Mouse (Mus musculus): ENCODE results near the gene S100a3. TPM values are rescaled to one million over a fixed set of nuclear protein-coding genes. Genes with fewer than 3 reads are reported as not detected.

The S100a3 gene
- polyA plus RNA-seq, 1 experiment from 2014 or later: 2.6 TPM

DNA sequence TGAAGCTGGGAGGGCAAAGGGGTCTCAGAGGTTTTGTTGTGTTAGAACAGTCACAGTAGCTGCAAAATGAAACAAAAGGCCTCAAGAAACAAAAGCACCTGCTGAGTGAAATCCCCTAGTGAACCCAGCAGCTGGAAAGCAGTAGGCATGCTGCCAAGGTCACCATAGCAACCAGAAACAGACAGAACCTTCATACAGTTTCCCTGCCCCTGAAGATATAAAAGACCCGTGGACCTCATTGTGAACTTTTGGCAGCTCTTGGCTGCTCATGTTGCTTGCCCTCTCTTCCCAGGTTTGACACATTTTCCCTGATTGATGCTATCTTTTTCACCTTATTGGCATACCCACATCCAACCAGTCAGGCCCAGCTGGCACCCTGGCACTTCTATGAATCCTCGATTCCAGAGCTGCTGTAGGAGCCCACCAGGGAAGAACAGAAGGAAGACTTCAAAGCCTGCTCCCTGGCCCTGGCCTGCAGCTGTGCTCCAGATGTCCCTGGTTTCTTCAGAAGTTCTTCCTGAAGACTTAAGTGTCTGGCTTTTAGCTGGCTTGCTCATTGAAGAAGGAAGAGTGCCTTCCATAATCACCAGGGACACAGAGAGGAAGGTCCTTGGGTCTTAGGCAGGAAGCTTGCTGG, 63.2 kb downstream of the S100a3 start:
- Histone ChIP-seq H3K36me3 (ENCODE audit: control insufficient read depth, insufficient read depth, low read length) (no peaks in the 10 kb centered on the region), H3K4me1 (ENCODE audit: control insufficient read depth, insufficient read depth, low read length) (peaks cover 22% of the 10 kb centered on the region), H3K4me2 (ENCODE audit: low read depth, low read length) (no peak overlapping the region), H3K27me3 (ENCODE audit: control insufficient read depth, insufficient read depth, low read length) (no peaks in the 10 kb centered on the region), H3K27ac (ENCODE audit: low read length) (peak overlapping the region; percentile 75), H3K9me3 (replicated peaks; ENCODE audit: control insufficient read depth, low read length) (no peaks in the 10 kb centered on the region), H3K9ac (ENCODE audit: low read length) (peak overlapping the region; percentile 25; the same call in 1 of the 2 replicates), H3K4me3 (replicated peaks; ENCODE audit: low read length) (no peak overlapping the region)
- ATAC-seq (ENCODE audit: insufficient read depth, low FRiP score): peak; percentile 23; the same call in 1 of the 2 replicates
- 12% methylated on average over 2 of the region's 2 CpGs for WGBS

DNA sequence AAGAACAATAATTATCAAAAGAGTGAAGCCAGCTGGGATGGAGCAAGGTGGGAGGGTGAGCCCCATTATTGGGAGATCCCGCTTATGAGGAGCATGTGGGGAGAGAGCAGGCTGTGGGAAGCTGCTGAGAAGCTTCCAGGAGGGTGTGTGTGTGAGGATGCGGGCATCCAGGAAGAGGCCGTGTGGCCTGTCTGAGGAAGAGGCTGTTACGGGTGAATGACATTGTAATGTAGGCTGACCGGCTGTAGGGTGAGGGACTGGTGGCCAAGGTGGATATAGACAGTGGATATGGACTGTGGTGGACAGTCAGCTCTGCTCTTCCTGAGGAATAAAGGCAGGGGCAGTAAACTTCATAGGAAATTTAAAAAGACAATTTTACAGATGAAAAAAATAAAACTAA, 65.1 kb downstream of the S100a3 start:
- Histone ChIP-seq H3K4me3 (replicated peaks; ENCODE audit: low read length) (no peak overlapping the region), H3K9ac (ENCODE audit: low read length) (no peak overlapping the region), H3K4me1 (ENCODE audit: control insufficient read depth, insufficient read depth, low read length) (peaks cover 22% of the 10 kb centered on the region), H3K4me2 (ENCODE audit: low read depth, low read length) (no peak overlapping the region), H3K36me3 (ENCODE audit: control insufficient read depth, insufficient read depth, low read length) (no peaks in the 10 kb centered on the region), H3K27me3 (ENCODE audit: control insufficient read depth, insufficient read depth, low read length) (no peaks in the 10 kb centered on the region), H3K27ac (ENCODE audit: low read length) (peak overlapping the region; percentile 95), H3K9me3 (replicated peaks; ENCODE audit: control insufficient read depth, low read length) (no peaks in the 10 kb centered on the region)
- 70% methylated on average over 5 of the region's 5 CpGs for WGBS
- no peak for ATAC-seq (ENCODE audit: insufficient read depth, low FRiP score)

DNA sequence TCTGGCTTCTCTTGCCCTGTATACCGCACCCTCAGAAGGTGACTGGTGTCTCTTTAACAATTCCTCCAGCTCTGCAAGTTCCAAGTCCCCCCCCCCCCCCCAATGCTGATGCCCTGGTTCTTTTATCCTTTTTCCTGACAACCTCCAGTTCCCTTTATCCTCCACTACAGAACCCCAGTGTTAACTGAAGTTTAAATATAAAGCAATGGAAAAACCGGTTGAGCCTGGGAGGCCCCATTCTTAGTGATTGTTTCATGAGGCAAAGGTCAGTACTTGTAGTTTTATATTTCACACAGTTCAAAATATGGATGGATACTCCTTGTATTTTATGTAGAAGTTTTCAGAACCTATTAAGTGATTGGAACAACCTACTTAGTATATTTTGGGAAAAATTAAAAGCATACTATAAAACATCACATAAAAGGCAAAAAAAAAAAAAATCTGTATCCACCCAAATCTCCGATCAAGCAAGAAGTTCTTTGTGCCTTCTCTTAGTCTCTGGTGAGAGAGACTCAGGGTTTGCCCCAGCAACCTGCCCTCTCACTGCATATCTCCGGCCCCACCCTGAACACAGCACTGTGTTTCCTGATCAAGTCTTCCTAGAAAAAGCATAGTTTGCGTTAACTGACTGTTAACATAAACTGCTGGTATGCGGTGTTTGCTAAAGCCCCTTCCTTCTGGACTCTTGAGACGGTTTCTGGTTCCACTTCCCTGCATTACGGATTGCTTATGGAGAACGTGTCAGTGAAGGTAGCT, 66.1 kb downstream of the S100a3 start:
- ATAC-seq (ENCODE audit: insufficient read depth, low FRiP score): peak; percentile 71
- Histone ChIP-seq H3K4me1 (ENCODE audit: control insufficient read depth, insufficient read depth, low read length) (peaks cover 22% of the 10 kb centered on the region), H3K27ac (ENCODE audit: low read length) (peak overlapping the region; percentile 95), H3K27me3 (ENCODE audit: control insufficient read depth, insufficient read depth, low read length) (no peaks in the 10 kb centered on the region), H3K9ac (ENCODE audit: low read length) (peak overlapping the region; percentile 23; the same call in 1 of the 2 replicates), H3K9me3 (replicated peaks; ENCODE audit: control insufficient read depth, low read length) (no peaks in the 10 kb centered on the region), H3K4me2 (ENCODE audit: low read depth, low read length) (peak overlapping the region; percentile 7; the same call in 1 of the 2 replicates), H3K4me3 (replicated peaks; ENCODE audit: low read length) (peak overlapping the region; percentile 2; the same call in 1 of the 2 replicates), H3K36me3 (ENCODE audit: control insufficient read depth, insufficient read depth, low read length) (no peaks in the 10 kb centered on the region)
- 39% methylated on average over 9 of the region's 9 CpGs for WGBS

DNA sequence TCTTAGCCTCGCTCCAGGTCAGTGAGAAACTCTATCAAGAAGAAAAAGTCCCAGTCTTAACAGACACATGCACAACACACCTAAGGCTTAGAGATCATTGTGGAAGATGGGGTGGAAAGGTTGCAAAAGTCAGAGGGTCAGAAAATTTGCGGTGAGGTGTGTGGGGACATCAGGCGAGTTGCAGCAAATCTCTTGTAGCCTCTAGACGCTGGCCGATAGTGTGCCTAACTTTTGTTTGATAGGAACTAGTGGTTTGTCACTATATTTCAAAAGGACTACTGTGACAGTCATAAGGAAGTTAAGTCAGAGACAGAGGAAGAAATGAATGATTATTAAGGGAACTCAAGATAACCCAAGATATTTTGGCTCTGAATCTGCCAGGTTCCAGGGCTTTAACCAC, 67.0 kb downstream of the S100a3 start:
- H3K27me3 ChIP-seq (ENCODE audit: control insufficient read depth, insufficient read depth, low read length): no peaks in the 10 kb centered on the region
- no peak for ATAC-seq (ENCODE audit: insufficient read depth, low FRiP score)
- no peaks in the 10 kb centered on the region for H3K36me3 ChIP-seq (ENCODE audit: control insufficient read depth, insufficient read depth, low read length)
- H3K4me2 ChIP-seq (ENCODE audit: low read depth, low read length): peak overlapping the region; percentile 7; the same call in 1 of the 2 replicates
- H3K9ac ChIP-seq (ENCODE audit: low read length): peak overlapping the region; percentile 44; the same call in 1 of the 2 replicates
- H3K9me3 ChIP-seq (replicated peaks; ENCODE audit: control insufficient read depth, low read length): no peaks in the 10 kb centered on the region
- H3K4me1 ChIP-seq (ENCODE audit: control insufficient read depth, insufficient read depth, low read length): peaks cover 22% of the 10 kb centered on the region
- H3K4me3 ChIP-seq (replicated peaks; ENCODE audit: low read length): no peak overlapping the region
- 80% methylated on average over 5 of the region's 5 CpGs for WGBS
- H3K27ac ChIP-seq (ENCODE audit: low read length): peak overlapping the region; percentile 94

DNA sequence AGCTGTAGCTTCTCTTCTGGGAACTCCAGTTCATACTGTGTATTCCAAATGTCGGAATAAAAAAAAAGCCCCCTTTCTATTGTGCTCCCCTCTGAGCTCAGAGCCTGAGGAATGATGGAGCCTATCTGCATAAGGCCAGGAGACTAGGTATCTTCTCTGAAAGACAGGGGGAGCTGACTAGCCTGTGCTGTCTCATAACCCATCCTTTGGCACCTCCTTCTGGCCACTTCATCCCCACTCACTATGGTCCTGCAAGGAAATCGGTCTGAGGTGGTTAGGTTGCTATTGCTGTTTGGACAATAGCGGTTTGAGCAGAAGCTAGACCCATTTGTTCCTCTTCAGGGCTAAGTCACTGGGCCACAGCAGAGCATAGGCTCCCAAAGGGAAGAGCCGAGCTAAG, 67.4 kb downstream of the S100a3 start:
- no peak overlapping the region for H3K4me2 ChIP-seq (ENCODE audit: low read depth, low read length)
- H3K4me3 ChIP-seq (replicated peaks; ENCODE audit: low read length): no peak overlapping the region
- no peak for ATAC-seq (ENCODE audit: insufficient read depth, low FRiP score)
- H3K36me3 ChIP-seq (ENCODE audit: control insufficient read depth, insufficient read depth, low read length): no peaks in the 10 kb centered on the region
- no peaks in the 10 kb centered on the region for H3K9me3 ChIP-seq (replicated peaks; ENCODE audit: control insufficient read depth, low read length)
- 0 out of 2 replicates have a peak overlapping the region, but pooled peaks have one; percentile 94 for H3K27ac ChIP-seq (ENCODE audit: low read length)
- WGBS: 59% methylated on average over 4 of the region's 4 CpGs
- peaks cover 22% of the 10 kb centered on the region for H3K4me1 ChIP-seq (ENCODE audit: control insufficient read depth, insufficient read depth, low read length)
- no peak overlapping the region for H3K9ac ChIP-seq (ENCODE audit: low read length)
- H3K27me3 ChIP-seq (ENCODE audit: control insufficient read depth, insufficient read depth, low read length): no peaks in the 10 kb centered on the region

DNA sequence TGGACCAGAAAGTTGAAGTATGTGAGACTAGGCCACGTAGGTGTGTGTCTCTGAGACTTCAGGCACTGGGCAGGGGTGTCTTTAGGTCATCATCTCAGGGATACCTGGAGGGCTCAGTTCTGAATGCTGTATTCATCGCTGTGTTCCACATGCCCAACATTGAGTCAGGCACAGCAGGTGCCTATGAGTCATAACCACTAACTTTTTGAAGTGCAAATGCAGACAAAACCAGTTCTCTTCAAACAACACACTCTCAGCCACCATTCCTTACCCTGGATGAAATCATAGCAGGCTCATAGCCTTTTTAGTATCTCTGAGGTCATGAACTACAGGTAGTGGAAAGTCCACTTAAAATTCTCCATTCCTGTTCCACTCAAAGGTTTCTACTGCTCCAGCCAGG, 68.9 kb downstream of the S100a3 start:
- H3K36me3 ChIP-seq (ENCODE audit: control insufficient read depth, insufficient read depth, low read length): no peaks in the 10 kb centered on the region
- H3K9me3 ChIP-seq (replicated peaks; ENCODE audit: control insufficient read depth, low read length): no peaks in the 10 kb centered on the region
- H3K27me3 ChIP-seq (ENCODE audit: control insufficient read depth, insufficient read depth, low read length): no peaks in the 10 kb centered on the region
- peak; percentile 38 for ATAC-seq (ENCODE audit: insufficient read depth, low FRiP score)
- 72% methylated on average over 2 of the region's 2 CpGs for WGBS
- no peak overlapping the region for H3K9ac ChIP-seq (ENCODE audit: low read length)
- H3K4me2 ChIP-seq (ENCODE audit: low read depth, low read length): no peak overlapping the region
- H3K4me1 ChIP-seq (ENCODE audit: control insufficient read depth, insufficient read depth, low read length): peaks cover 8% of the 10 kb centered on the region
- peak overlapping the region; percentile 30; the same call in 1 of the 2 replicates for H3K27ac ChIP-seq (ENCODE audit: low read length)
- H3K4me3 ChIP-seq (replicated peaks; ENCODE audit: low read length): no peak overlapping the region

DNA sequence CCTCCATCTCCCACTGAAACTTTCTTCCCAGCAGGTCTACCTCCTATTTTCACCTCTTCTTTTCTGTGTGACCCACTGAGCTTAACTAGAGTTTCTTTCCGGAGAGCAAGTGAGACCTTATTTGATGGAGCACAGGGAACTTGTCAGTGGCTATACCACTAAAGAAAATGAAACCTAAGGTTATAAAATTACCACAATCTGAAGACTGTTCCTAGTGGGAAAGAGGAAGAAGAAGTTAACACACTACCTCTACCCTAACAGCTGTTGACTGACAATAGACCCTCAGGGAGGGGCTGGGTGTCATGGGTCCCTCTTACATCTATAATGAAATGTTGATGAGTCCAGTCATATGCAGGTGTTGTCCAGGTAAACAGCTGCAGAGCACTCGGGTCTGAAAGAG, 71.6 kb downstream of the S100a3 start:
- Histone ChIP-seq H3K27me3 (ENCODE audit: control insufficient read depth, insufficient read depth, low read length) (no peaks in the 10 kb centered on the region), H3K4me1 (ENCODE audit: control insufficient read depth, insufficient read depth, low read length) (no peaks in the 10 kb centered on the region; the same call in 1 of the 2 replicates), H3K9ac (ENCODE audit: low read length) (no peak overlapping the region), H3K36me3 (ENCODE audit: control insufficient read depth, insufficient read depth, low read length) (no peaks in the 10 kb centered on the region), H3K27ac (ENCODE audit: low read length) (no peak overlapping the region), H3K9me3 (replicated peaks; ENCODE audit: control insufficient read depth, low read length) (no peaks in the 10 kb centered on the region), H3K4me3 (replicated peaks; ENCODE audit: low read length) (no peak overlapping the region), H3K4me2 (ENCODE audit: low read depth, low read length) (no peak overlapping the region)
- WGBS: 78% methylated on average over 2 of the region's 2 CpGs
- ATAC-seq (ENCODE audit: insufficient read depth, low FRiP score): no peak

DNA sequence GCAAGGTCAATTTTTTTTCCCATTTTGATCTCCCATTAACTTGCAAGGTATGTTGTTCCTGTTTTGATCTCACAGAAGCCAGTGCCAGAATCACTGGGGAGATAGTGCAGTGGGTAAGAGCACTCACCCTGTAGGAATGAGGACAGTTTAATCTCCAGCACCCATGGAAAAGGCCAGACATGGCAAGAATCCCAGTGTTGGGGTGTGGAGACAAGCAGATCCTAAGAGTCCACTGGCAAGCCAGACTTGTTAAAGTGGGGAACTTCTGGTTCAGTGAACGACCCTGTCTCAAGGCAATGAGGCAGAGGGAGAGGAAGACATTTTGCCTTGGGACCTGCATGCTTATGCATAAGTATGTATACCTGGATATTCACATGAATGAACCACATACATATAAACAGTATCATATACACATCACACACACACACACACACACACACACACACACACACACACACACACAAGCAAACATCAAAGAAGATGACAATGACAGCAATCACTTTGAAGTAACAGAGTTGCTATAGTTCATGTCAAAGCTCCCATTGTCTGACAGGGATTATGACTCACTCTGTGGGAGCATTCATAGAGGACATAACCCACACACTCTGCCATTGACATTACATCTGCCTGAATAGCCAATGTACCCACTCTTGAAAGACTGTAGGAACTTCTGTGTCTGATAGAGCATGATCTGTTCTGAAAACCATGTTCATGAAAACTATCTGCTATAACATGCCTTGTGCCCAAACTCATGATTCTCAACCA, 78.3 kb downstream of the S100a3 start:
- H3K4me3 ChIP-seq (replicated peaks; ENCODE audit: low read length): no peak overlapping the region

More for the DNA sequence above, 78.3 kb downstream of the S100a3 start:
- Histone ChIP-seq H3K9ac (ENCODE audit: low read length) (no peak overlapping the region), H3K4me2 (ENCODE audit: low read depth, low read length) (no peak overlapping the region), H3K36me3 (ENCODE audit: control insufficient read depth, insufficient read depth, low read length) (no peaks in the 10 kb centered on the region), H3K9me3 (replicated peaks; ENCODE audit: control insufficient read depth, low read length) (no peaks in the 10 kb centered on the region), H3K4me1 (ENCODE audit: control insufficient read depth, insufficient read depth, low read length) (no peaks in the 10 kb centered on the region), H3K27ac (ENCODE audit: low read length) (no peak overlapping the region), H3K27me3 (ENCODE audit: control insufficient read depth, insufficient read depth, low read length) (no peaks in the 10 kb centered on the region)
- no peak for ATAC-seq (ENCODE audit: insufficient read depth, low FRiP score)
- 33% methylated on average over 1 of the region's 1 CpGs for WGBS
